Mouse (Mus musculus) heart, postnatal 0 days (tissue): ENCODE results near the gene Uqcc1.

Experiments
- CTCF ChIP-seq: IDR thresholded peaks from 2 replicates; pipeline ENCODE4 v1.5.1; 2016; ENCODE audit warnings: antibody characterized with exemption, control low read depth, low read depth
- EP300 ChIP-seq: IDR thresholded peaks from 2 replicates; pipeline ENCODE4 v1.6.1; 2016; ENCODE audit warnings: antibody characterized with exemption, low read depth

DNA sequence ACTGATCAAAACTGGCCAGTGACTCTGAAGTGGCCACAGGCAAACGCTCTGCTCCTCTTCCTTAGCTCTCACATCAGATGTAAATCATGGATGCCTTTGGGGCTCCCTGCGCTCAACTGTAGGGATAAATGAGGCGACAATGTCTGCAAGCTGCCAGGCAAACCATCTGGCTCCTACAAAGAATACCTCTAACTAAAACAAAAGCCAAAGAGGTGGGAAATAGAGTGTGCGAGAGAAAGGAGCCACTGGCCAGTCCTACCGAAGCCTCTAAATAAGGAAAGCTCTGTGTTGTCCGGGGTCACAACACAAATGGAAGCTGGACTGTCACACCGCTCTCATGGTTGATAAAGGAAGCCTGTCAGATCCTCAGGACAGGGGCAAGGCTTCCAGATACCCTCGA lies 57.6 kb downstream of the Uqcc1 start:
- TF ChIP-seq CTCF (no peak), EP300 (no peak)
